Mouse (Mus musculus): ENCODE results near the gene Ube2f. TPM values are rescaled to one million over a fixed set of nuclear protein-coding genes. Genes with fewer than 3 reads are reported as not detected.

Ube2f gene
- polyA plus RNA-seq, 1 experiment from 2014 or later = 66.6 TPM

GRCm38 (mm10) chr1:91227381-91228054 is 22.6 kb upstream of the Ube2f start:
- WGBS = 43% methylated on average over 15 of the region's 15 CpGs
- Histone ChIP-seq H3K36me3 (ENCODE audit: control insufficient read depth, insufficient read depth, low read length) (no peaks in the 10 kb centered on the region), H3K27me3 (ENCODE audit: control insufficient read depth, insufficient read depth, low read length) (no peaks in the 10 kb centered on the region), H3K4me2 (ENCODE audit: low read depth, low read length) (no peak overlapping the region), H3K9me3 (replicated peaks; ENCODE audit: control insufficient read depth, low read length) (no peaks in the 10 kb centered on the region), H3K27ac (ENCODE audit: low read length) (peak overlapping the region; percentile 42; the same call in 1 of the 2 replicates), H3K4me1 (ENCODE audit: control insufficient read depth, insufficient read depth, low read length) (0 out of 2 replicates have a peak, but pooled peaks cover 5% of the 10 kb centered on the region), H3K9ac (ENCODE audit: low read length) (no peak overlapping the region), H3K4me3 (replicated peaks; ENCODE audit: low read length) (no peak overlapping the region)
- ATAC-seq (ENCODE audit: insufficient read depth, low FRiP score) = no peak

DNA sequence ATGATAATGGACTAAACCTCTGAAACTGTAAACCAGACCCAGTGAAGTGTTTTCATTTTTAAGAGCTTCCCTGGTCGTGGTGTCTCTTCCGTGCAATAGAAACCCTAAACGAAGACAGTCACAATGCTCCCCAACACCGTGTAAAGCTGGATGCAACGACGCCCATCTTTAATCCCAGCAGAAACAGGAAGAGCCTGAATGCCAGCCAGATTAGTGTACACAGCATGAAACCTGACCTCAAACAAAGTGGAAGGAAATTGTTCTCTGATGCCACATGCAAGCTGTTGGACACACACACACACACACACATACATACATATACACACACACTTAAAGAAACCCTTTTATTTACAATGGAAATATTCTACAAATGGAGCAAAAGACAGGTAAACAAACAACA is 19.0 kb upstream of the Ube2f start:
- no peak for ATAC-seq (ENCODE audit: insufficient read depth, low FRiP score)
- 56% methylated on average over 6 of the region's 6 CpGs for WGBS

GRCm38 (mm10) chr1:91231896-91232295 is 18.2 kb upstream of the Ube2f start:
- no peak overlapping the region for H3K4me3 ChIP-seq (replicated peaks; ENCODE audit: low read length)
- H3K4me1 ChIP-seq (ENCODE audit: control insufficient read depth, insufficient read depth, low read length) = 0 out of 2 replicates have a peak, but pooled peaks cover 5% of the 10 kb centered on the region
- no peaks in the 10 kb centered on the region for H3K9me3 ChIP-seq (replicated peaks; ENCODE audit: control insufficient read depth, low read length)
- no peak overlapping the region for H3K4me2 ChIP-seq (ENCODE audit: low read depth, low read length)
- H3K27me3 ChIP-seq (ENCODE audit: control insufficient read depth, insufficient read depth, low read length) = no peaks in the 10 kb centered on the region
- WGBS = 28% methylated on average over 5 of the region's 5 CpGs
- H3K9ac ChIP-seq (ENCODE audit: low read length) = no peak overlapping the region
- no peak for ATAC-seq (ENCODE audit: insufficient read depth, low FRiP score)
- no peak overlapping the region for H3K27ac ChIP-seq (ENCODE audit: low read length)
- H3K36me3 ChIP-seq (ENCODE audit: control insufficient read depth, insufficient read depth, low read length) = no peaks in the 10 kb centered on the region

More for the DNA sequence above, 19.0 kb upstream of the Ube2f start:
- Histone ChIP-seq H3K36me3 (ENCODE audit: control insufficient read depth, insufficient read depth, low read length) (no peaks in the 10 kb centered on the region), H3K9me3 (replicated peaks; ENCODE audit: control insufficient read depth, low read length) (no peaks in the 10 kb centered on the region), H3K27ac (ENCODE audit: low read length) (no peak overlapping the region), H3K4me2 (ENCODE audit: low read depth, low read length) (no peak overlapping the region), H3K27me3 (ENCODE audit: control insufficient read depth, insufficient read depth, low read length) (no peaks in the 10 kb centered on the region), H3K4me1 (ENCODE audit: control insufficient read depth, insufficient read depth, low read length) (0 out of 2 replicates have a peak, but pooled peaks cover 5% of the 10 kb centered on the region), H3K4me3 (replicated peaks; ENCODE audit: low read length) (no peak overlapping the region), H3K9ac (ENCODE audit: low read length) (no peak overlapping the region)

GRCm38 (mm10) chr1:91235395-91235794 is 14.7 kb upstream of the Ube2f start:
- Histone ChIP-seq H3K27me3 (ENCODE audit: control insufficient read depth, insufficient read depth, low read length) (no peaks in the 10 kb centered on the region), H3K9me3 (replicated peaks; ENCODE audit: control insufficient read depth, low read length) (no peaks in the 10 kb centered on the region), H3K36me3 (ENCODE audit: control insufficient read depth, insufficient read depth, low read length) (no peaks in the 10 kb centered on the region), H3K4me1 (ENCODE audit: control insufficient read depth, insufficient read depth, low read length) (0 out of 2 replicates have a peak, but pooled peaks cover 3% of the 10 kb centered on the region), H3K4me3 (replicated peaks; ENCODE audit: low read length) (no peak overlapping the region), H3K27ac (ENCODE audit: low read length) (no peak overlapping the region), H3K4me2 (ENCODE audit: low read depth, low read length) (no peak overlapping the region), H3K9ac (ENCODE audit: low read length) (no peak overlapping the region)
- ATAC-seq (ENCODE audit: insufficient read depth, low FRiP score) = no peak
- WGBS = 55% methylated on average over 5 of the region's 5 CpGs

DNA sequence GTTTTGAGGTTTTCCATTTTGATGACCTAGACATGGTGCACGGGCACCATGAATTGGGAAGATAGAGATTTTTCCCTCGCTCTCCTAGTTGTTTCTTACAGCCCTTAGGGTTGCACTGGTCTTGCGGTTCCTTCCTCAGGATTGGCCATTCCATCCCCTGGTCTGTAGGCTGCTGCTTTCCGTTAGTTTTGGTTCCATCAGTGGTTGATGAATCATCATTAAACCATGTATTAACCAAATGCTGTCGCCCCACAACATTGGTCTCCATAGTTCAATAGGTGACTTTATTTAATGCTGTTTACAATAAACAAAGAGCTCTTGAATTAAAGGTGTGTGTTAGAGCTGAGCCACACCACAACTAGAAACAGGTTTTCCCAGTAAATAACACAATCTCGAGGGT is 12.4 kb upstream of the Ube2f start:
- no peak for ATAC-seq (ENCODE audit: insufficient read depth, low FRiP score)
- 82% methylated on average over 6 of the region's 6 CpGs for WGBS

DNA sequence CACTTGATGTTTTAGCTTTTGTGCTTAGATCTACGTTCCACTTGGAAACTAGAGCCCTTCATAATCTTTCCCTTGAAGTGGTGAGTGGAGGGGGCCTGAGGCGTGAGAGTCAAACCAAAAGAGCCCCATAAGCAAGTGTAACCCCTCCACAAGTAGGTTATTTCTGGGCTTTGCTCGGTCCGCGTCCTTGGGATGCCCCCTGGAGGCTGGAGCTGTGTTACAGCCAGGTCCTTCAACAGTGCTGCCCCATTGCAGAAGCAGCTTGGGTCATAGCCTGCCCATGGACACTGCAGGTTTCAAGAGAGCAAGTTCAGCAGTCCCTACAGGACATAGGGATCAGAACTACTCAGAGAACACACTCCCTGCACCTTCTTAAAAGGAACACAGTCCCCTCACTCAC is 11.0 kb upstream of the Ube2f start:
- ATAC-seq (ENCODE audit: insufficient read depth, low FRiP score) = 0 out of 2 replicates have a peak, but pooled peaks have one; percentile 29

More for the DNA sequence above, 12.4 kb upstream of the Ube2f start:
- Histone ChIP-seq H3K4me2 (ENCODE audit: low read depth, low read length) (no peak overlapping the region), H3K27ac (ENCODE audit: low read length) (no peak overlapping the region), H3K9me3 (replicated peaks; ENCODE audit: control insufficient read depth, low read length) (no peaks in the 10 kb centered on the region), H3K9ac (ENCODE audit: low read length) (no peak overlapping the region), H3K36me3 (ENCODE audit: control insufficient read depth, insufficient read depth, low read length) (no peaks in the 10 kb centered on the region), H3K4me3 (replicated peaks; ENCODE audit: low read length) (no peak overlapping the region), H3K27me3 (ENCODE audit: control insufficient read depth, insufficient read depth, low read length) (no peaks in the 10 kb centered on the region), H3K4me1 (ENCODE audit: control insufficient read depth, insufficient read depth, low read length) (no peaks in the 10 kb centered on the region)

DNA sequence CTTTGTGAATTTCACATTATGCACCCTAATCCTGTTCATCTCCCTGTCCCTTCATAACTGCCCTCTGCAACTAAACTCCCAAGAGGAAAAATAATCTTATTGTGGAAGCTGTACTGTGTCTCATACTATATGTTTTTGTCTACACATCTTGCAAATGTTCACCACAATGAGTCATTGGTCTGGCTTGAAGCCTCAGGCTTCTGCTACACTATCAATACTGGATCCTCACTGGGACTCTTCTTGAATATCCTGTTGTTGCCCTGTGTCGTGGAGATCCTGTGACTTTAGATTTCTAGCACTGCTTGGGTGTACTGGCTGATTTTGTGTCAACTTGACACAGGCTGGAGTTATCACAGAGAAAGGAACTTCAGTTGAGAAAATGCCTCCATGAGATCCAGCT is 10.3 kb upstream of the Ube2f start:
- no peak overlapping the region for H3K9ac ChIP-seq (ENCODE audit: low read length)
- no peaks in the 10 kb centered on the region for H3K4me1 ChIP-seq (ENCODE audit: control insufficient read depth, insufficient read depth, low read length)
- ATAC-seq (ENCODE audit: insufficient read depth, low FRiP score) = no peak
- H3K9me3 ChIP-seq (replicated peaks; ENCODE audit: control insufficient read depth, low read length) = no peaks in the 10 kb centered on the region
- no peak overlapping the region for H3K27ac ChIP-seq (ENCODE audit: low read length)
- no peaks in the 10 kb centered on the region for H3K36me3 ChIP-seq (ENCODE audit: control insufficient read depth, insufficient read depth, low read length)
- no peak overlapping the region for H3K4me2 ChIP-seq (ENCODE audit: low read depth, low read length)
- no peaks in the 10 kb centered on the region for H3K27me3 ChIP-seq (ENCODE audit: control insufficient read depth, insufficient read depth, low read length)
- 69% methylated on average over 1 of the region's 1 CpGs for WGBS
- no peak overlapping the region for H3K4me3 ChIP-seq (replicated peaks; ENCODE audit: low read length)

More for the DNA sequence above, 11.0 kb upstream of the Ube2f start:
- Histone ChIP-seq H3K4me3 (replicated peaks; ENCODE audit: low read length) (no peak overlapping the region), H3K4me2 (ENCODE audit: low read depth, low read length) (no peak overlapping the region), H3K27me3 (ENCODE audit: control insufficient read depth, insufficient read depth, low read length) (no peaks in the 10 kb centered on the region), H3K36me3 (ENCODE audit: control insufficient read depth, insufficient read depth, low read length) (no peaks in the 10 kb centered on the region), H3K9ac (ENCODE audit: low read length) (no peak overlapping the region), H3K9me3 (replicated peaks; ENCODE audit: control insufficient read depth, low read length) (no peaks in the 10 kb centered on the region), H3K27ac (ENCODE audit: low read length) (no peak overlapping the region), H3K4me1 (ENCODE audit: control insufficient read depth, insufficient read depth, low read length) (no peaks in the 10 kb centered on the region)
- 17% methylated on average over 5 of the region's 5 CpGs for WGBS

DNA sequence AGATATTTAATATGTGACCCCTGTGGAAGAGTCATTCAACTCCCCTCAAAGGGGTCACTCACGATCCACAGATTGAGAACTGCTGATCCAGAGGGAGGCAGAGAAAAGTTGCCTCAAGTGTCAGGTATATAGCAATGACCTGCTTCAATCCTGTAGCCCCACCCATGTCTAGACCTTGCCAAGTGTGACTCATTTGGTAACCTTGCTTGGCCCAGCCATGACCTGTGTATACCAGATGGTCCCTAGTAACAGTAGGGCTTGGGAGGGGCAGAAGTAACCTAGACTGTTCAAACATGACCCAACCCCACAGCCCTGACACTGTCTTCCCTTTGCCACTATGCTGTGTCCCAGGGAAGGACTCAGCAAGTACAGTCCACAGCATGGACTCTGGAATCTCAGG is 9.4 kb upstream of the Ube2f start:
- Histone ChIP-seq H3K4me1 (ENCODE audit: control insufficient read depth, insufficient read depth, low read length) (no peaks in the 10 kb centered on the region), H3K9me3 (replicated peaks; ENCODE audit: control insufficient read depth, low read length) (no peaks in the 10 kb centered on the region), H3K27ac (ENCODE audit: low read length) (no peak overlapping the region), H3K4me2 (ENCODE audit: low read depth, low read length) (no peak overlapping the region), H3K36me3 (ENCODE audit: control insufficient read depth, insufficient read depth, low read length) (no peaks in the 10 kb centered on the region), H3K4me3 (replicated peaks; ENCODE audit: low read length) (no peak overlapping the region), H3K27me3 (ENCODE audit: control insufficient read depth, insufficient read depth, low read length) (no peaks in the 10 kb centered on the region), H3K9ac (ENCODE audit: low read length) (no peak overlapping the region)
- 65% methylated on average over 1 of the region's 1 CpGs for WGBS
- peak; percentile 85; the same call in 1 of the 2 replicates for ATAC-seq (ENCODE audit: insufficient read depth, low FRiP score)

DNA sequence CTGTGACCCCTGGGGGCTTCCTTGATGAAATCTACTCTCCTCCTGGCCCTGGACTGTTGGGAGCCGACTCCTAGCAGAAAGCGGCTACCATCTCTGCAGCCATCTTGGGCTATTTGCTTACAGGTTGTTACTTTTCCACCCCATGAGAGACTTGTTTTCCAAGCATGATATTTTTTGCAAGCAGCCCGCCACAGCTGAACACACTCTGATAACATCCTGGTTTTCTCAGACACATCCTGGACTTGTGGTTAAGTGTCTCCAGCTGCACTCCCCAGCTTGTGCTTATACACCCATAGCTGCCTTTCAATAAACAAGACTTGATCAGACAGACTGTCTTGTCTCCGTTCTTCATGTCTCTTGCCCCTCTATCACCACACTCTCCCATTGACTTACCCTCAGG is 8.9 kb upstream of the Ube2f start:
- Histone ChIP-seq H3K27ac (ENCODE audit: low read length) (no peak overlapping the region), H3K9me3 (replicated peaks; ENCODE audit: control insufficient read depth, low read length) (no peaks in the 10 kb centered on the region), H3K36me3 (ENCODE audit: control insufficient read depth, insufficient read depth, low read length) (no peaks in the 10 kb centered on the region), H3K9ac (ENCODE audit: low read length) (no peak overlapping the region), H3K4me1 (ENCODE audit: control insufficient read depth, insufficient read depth, low read length) (no peaks in the 10 kb centered on the region), H3K4me2 (ENCODE audit: low read depth, low read length) (no peak overlapping the region), H3K27me3 (ENCODE audit: control insufficient read depth, insufficient read depth, low read length) (no peaks in the 10 kb centered on the region), H3K4me3 (replicated peaks; ENCODE audit: low read length) (no peak overlapping the region)
- WGBS = 66% methylated on average over 4 of the region's 4 CpGs
- ATAC-seq (ENCODE audit: insufficient read depth, low FRiP score) = no peak

All from stomach, embryonic 16.5 days (tissue).